Mouse (Mus musculus) megakaryocyte, embryonic 14.5 days (primary cell): ENCODE data around the gene 1110008L16Rik.

Source experiments
- FLI1 ChIP-seq: IDR thresholded peaks from 2 replicates; pipeline ENCODE4 v1.6.1; 2012; ENCODE audit warnings: low read length, inconsistent platforms, mixed read lengths
- GATA1 ChIP-seq: IDR thresholded peaks from 3 replicates; pipeline ENCODE4 v1.6.1; 2012; ENCODE audit warnings: mixed read lengths, low read length, inconsistent platforms, borderline replicate concordance

DNA sequence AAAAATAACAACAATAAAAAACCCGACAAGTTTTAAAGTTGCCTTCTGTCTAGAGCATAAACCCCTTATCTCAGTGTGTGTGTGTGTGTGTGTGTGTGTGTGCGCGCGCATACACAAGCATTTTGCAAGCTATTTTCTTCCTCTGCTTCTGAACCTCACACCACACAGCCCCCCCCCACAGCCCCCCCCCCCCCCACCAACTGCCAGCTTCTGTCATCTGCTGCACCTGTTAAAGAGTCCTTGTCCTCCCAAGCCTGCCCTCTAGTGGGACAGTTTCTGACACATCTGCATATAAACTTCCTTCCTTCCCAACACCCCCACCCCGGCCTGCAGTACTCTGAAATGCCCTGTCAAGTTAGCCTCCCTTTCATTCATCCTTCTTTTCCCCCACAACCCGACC lies 89.1 kb downstream of the 1110008L16Rik start:
- TF ChIP-seq GATA1 (no peak), FLI1 (no peak)
